Mouse (Mus musculus) forebrain, embryonic 12.5 days (tissue): ENCODE results near the gene Nsun5. TPM values are rescaled to one million over a fixed set of nuclear protein-coding genes. Genes with fewer than 3 reads are reported as not detected.
A peak's percentile ranks its signal among the peaks of the same experiment; 100 is the strongest.
"Not testable (repeated sequence)": the region's sequence is repeated elsewhere in the genome, so short reads cannot be mapped to it uniquely, and the experiment has no call there.

Experiments used
- ATAC-seq: fragments of 200-750 bp; cut with Nextera tagmentation; 2 replicates; pipeline ENCODE4 v1.8.0; 2017; ENCODE audit warnings: moderate TSS enrichment; ENCODE audit not compliant: low FRiP score
- H3K27ac ChIP-seq: fragments of 300-500 bp; sonication (generic); 2 replicates; pipeline ENCODE4 v1.5.1; 2016; ENCODE audit warnings: mild to moderate bottlenecking
- H3K27me3 ChIP-seq: fragments of 300-500 bp; sonication (generic); 2 replicates; pipeline ENCODE4 v1.6.1; 2016; ENCODE audit warnings: mild to moderate bottlenecking
- H3K36me3 ChIP-seq: fragments of 300-500 bp; sonication (generic); replicated peaks from 2 replicates; pipeline ENCODE4 v1.6.1; 2016; ENCODE audit warnings: mild to moderate bottlenecking
- H3K4me1 ChIP-seq: fragments of 300-500 bp; sonication (generic); 2 replicates; pipeline ENCODE4 v1.6.1; 2016
- H3K4me2 ChIP-seq: fragments of 300-500 bp; sonication (generic); 2 replicates; pipeline ENCODE4 v1.6.1; 2016; ENCODE audit warnings: mild to moderate bottlenecking, moderate library complexity
- H3K4me3 ChIP-seq: fragments of 300-500 bp; sonication (generic); replicated peaks from 2 replicates; pipeline ENCODE4 v1.5.1; 2016; ENCODE audit warnings: mild to moderate bottlenecking
- H3K9ac ChIP-seq: fragments of 300-500 bp; sonication (generic); 2 replicates; pipeline ENCODE4 v1.6.1; 2016; ENCODE audit warnings: mild to moderate bottlenecking
- H3K9me3 ChIP-seq: fragments of 300-500 bp; sonication (generic); 2 replicates; pipeline ENCODE4 v1.6.1; 2016
- WGBS: fragments of 180-500 bp; shearing (Covaris S2); methylation state at CpG from one replicate; pipeline ENCODE4 v1.1.7; 2016; 5-methylcytosine and 5-hydroxymethylcytosine counted together
- polyA plus RNA-seq: library from polyadenylated mRNA; unstranded; fragments of >200 nt; fragmentation: Nextera tagmentation; extraction: Ambion mirVana; gene quantifications from 2 replicates; pipeline ENCODE4 v1.2.1, GENCODE M21; 2016

Gene Nsun5
- polyA plus RNA-seq, 1 experiment from 2014 or later: 35.6 TPM

DNA sequence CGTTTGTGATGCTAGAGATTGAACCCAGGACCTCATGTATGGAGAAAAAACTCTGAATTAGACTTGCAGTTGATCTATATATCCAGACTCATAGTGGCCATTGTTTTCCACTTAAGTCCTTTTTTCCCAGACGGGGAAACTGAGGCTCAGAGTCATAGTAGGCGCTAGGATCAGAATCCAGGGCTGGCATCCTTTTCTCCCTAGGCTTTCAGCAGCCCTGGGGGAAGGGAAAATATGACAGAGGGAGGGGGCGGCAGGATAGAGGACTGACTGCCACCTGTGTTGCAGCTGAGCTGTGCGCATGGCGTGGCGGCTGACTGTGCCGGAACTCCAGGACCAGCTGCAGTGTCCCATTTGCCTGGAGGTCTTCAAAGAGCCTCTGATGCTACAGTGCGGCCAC, 16.8 kb upstream of the Nsun5 start, which contains the start of gene Trim50:
Gene Trim50, plus strand, starts transcription at position 301 of the 400 bp plus-strand sequence.
- Histone ChIP-seq H3K4me2 (peak within 1 kb of the TSS; percentile 10; the same call in 1 of the 2 replicates), H3K4me3 (no peak within 1 kb of the TSS), H3K36me3 (no peaks in the 10 kb centered on the region), H3K9me3 (peaks cover 12% of the 10 kb centered on the region), H3K27me3 (peaks cover 18% of the 10 kb centered on the region), H3K27ac (no peak within 1 kb of the TSS), H3K9ac (no peak within 1 kb of the TSS), H3K4me1 (no peaks in the 10 kb centered on the region)
- 56% methylated on average over 9 of the region's 9 CpGs for WGBS
- no peak for ATAC-seq

GRCm38 (mm10) chr5:135353564-135353963, 16.2 kb upstream of the Nsun5 start:
- no peak overlapping the region for H3K9ac ChIP-seq
- H3K4me1 ChIP-seq: no peaks in the 10 kb centered on the region
- peak overlapping the region; percentile 10; the same call in 1 of the 2 replicates for H3K4me2 ChIP-seq
- peaks cover 12% of the 10 kb centered on the region for H3K9me3 ChIP-seq
- H3K4me3 ChIP-seq: no peak overlapping the region
- H3K27ac ChIP-seq: no peak overlapping the region
- ATAC-seq: no peak
- peaks cover 18% of the 10 kb centered on the region for H3K27me3 ChIP-seq
- H3K36me3 ChIP-seq: no peaks in the 10 kb centered on the region
- WGBS: 18% methylated on average over 20 of the region's 20 CpGs

GRCm38 (mm10) chr5:135356090-135356489, 13.7 kb upstream of the Nsun5 start:
- H3K9ac ChIP-seq: no peak overlapping the region
- no peak overlapping the region for H3K27ac ChIP-seq
- H3K4me1 ChIP-seq: no peaks in the 10 kb centered on the region
- H3K36me3 ChIP-seq: no peaks in the 10 kb centered on the region
- no peak overlapping the region for H3K4me3 ChIP-seq
- WGBS: 82% methylated on average over 1 of the region's 1 CpGs
- H3K9me3 ChIP-seq: peaks cover 4% of the 10 kb centered on the region
- no peak overlapping the region for H3K4me2 ChIP-seq
- peaks cover 18% of the 10 kb centered on the region for H3K27me3 ChIP-seq
- no peak for ATAC-seq

- no peak overlapping the region for H3K4me2 ChIP-seq
- H3K4me3 ChIP-seq: no peak overlapping the region
- no peak for ATAC-seq
- H3K36me3 ChIP-seq: no peaks in the 10 kb centered on the region
- peaks cover 4% of the 10 kb centered on the region for H3K9me3 ChIP-seq
- peaks cover 17% of the 10 kb centered on the region for H3K27me3 ChIP-seq
- no peaks in the 10 kb centered on the region for H3K4me1 ChIP-seq
- 89% methylated on average over 2 of the region's 2 CpGs for WGBS
- H3K27ac ChIP-seq: no peak overlapping the region
- H3K9ac ChIP-seq: no peak overlapping the region
These were observed 12.2 kb upstream of the Nsun5 start for GRCm38 (mm10) chr5:135357556-135357955.

GRCm38 (mm10) chr5:135359772-135360171, 10.0 kb upstream of the Nsun5 start:
- ATAC-seq: no peak
- Histone ChIP-seq H3K4me2 (no peak overlapping the region), H3K27me3 (peaks cover 2% of the 10 kb centered on the region; the same call in 1 of the 2 replicates), H3K9me3 (peaks cover 4% of the 10 kb centered on the region), H3K4me1 (no peaks in the 10 kb centered on the region), H3K9ac (no peak overlapping the region), H3K36me3 (no peaks in the 10 kb centered on the region), H3K27ac (no peak overlapping the region), H3K4me3 (no peak overlapping the region)
- 83% methylated on average over 2 of the region's 2 CpGs for WGBS

DNA sequence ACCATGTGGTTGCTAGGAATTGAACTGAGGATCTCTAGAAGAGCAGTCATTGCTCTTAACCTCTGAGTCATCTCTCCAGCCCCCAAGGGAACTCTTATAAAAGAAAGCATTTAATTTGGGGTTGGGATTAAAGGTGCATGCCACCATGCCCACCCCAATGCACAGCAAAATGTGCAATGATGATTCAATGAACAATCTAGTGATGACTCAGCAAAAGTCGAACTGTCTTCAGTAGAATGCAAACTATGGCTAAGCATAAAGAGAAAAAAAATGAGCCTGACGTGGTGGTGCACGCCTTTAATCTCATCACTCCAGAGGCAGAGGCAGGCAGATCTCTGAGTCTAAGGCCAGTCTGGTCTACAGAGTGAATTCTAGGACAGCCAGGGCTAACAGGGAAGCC, 7.2 kb upstream of the Nsun5 start:
- no peaks in the 10 kb centered on the region for H3K36me3 ChIP-seq
- H3K4me3 ChIP-seq: no peak overlapping the region
- no peak overlapping the region for H3K4me2 ChIP-seq
- H3K27me3 ChIP-seq: peaks cover 7% of the 10 kb centered on the region; the same call in 1 of the 2 replicates
- H3K9ac ChIP-seq: no peak overlapping the region
- WGBS: 94% methylated on average over 3 of the region's 3 CpGs
- H3K4me1 ChIP-seq: no peaks in the 10 kb centered on the region
- no peak for ATAC-seq
- no peak overlapping the region for H3K27ac ChIP-seq
- H3K9me3 ChIP-seq: peaks cover 2% of the 10 kb centered on the region

DNA sequence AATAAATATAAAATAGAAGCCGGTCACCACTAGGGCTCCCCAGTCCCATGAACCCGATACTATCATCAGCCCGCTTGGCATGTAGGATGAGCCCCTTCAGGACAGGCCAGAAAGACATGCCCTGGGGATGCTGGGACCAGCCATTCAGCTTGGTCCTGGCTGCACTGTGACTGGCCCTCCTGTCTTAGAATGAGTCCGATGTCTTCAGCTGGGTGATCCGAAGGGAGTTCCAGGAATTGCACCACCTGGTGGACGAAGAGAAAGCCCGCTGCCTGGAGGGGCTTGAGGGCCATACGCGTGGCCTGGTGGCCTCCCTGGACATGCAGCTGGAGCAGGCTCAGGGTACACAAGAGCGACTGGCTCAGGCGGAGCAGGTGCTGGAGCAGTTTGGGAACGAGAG, 6.2 kb upstream of the Nsun5 start:
- WGBS: 24% methylated on average over 12 of the region's 12 CpGs
- Histone ChIP-seq H3K9me3 (no peaks in the 10 kb centered on the region), H3K4me2 (no peak overlapping the region), H3K9ac (no peak overlapping the region), H3K27ac (no peak overlapping the region), H3K27me3 (peaks cover 7% of the 10 kb centered on the region; the same call in 1 of the 2 replicates), H3K36me3 (no peaks in the 10 kb centered on the region), H3K4me3 (no peak overlapping the region), H3K4me1 (no peaks in the 10 kb centered on the region)
- no peak for ATAC-seq

DNA sequence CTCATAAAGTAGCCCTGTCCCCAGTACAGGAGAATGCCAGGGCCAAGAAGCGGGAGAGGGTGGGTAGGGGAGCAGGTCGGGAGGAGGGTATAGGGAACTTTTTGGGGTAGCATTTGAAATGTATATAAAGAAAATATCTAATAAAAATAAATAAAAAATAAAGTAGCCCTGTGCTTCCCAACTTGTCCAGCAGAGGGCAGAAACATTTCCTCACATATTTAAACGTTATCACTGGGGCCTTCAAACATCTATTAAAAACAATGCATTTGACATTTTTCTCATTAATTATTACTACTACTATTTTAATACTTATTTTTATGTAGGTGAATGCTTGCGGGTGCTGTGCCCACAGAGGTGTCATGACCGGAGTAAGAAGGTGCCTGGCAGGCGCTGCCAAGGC, 1.9 kb upstream of the Nsun5 start:
- Histone ChIP-seq H3K36me3 (peaks cover 14% of the 10 kb centered on the region), H3K27me3 (peaks cover 7% of the 10 kb centered on the region; the same call in 1 of the 2 replicates), H3K9me3 (no peaks in the 10 kb centered on the region), H3K4me2 (no peak overlapping the region), H3K4me1 (peaks cover 18% of the 10 kb centered on the region), H3K9ac (no peak overlapping the region), H3K27ac (no peak overlapping the region), H3K4me3 (no peak overlapping the region)
- 53% methylated on average over 6 of the region's 6 CpGs for WGBS
- ATAC-seq: no peak

GRCm38 (mm10) chr5:135368312-135368711, 1.4 kb upstream of the Nsun5 start:
- Histone ChIP-seq H3K4me2 (no peak overlapping the region), H3K9me3 (no peaks in the 10 kb centered on the region), H3K36me3 (peaks cover 17% of the 10 kb centered on the region), H3K9ac (no peak overlapping the region), H3K27ac (no peak overlapping the region), H3K4me3 (no peak overlapping the region), H3K27me3 (peaks cover 7% of the 10 kb centered on the region; the same call in 1 of the 2 replicates), H3K4me1 (peaks cover 18% of the 10 kb centered on the region)
- WGBS: 80% methylated on average over 6 of the region's 6 CpGs
- no peak for ATAC-seq

- peaks cover 18% of the 10 kb centered on the region for H3K4me1 ChIP-seq
- peak overlapping the region; percentile 90; the same call in 1 of the 2 replicates for H3K9ac ChIP-seq
- 60% methylated on average over 9 of the region's 9 CpGs for WGBS
- H3K4me2 ChIP-seq: peak overlapping the region; percentile 94
- ATAC-seq, H3K27me3 ChIP-seq, H3K27ac ChIP-seq, H3K9me3 ChIP-seq: not testable (repeated sequence)
- peaks cover 26% of the 10 kb centered on the region for H3K36me3 ChIP-seq
- H3K4me3 ChIP-seq: peak overlapping the region; percentile 97
These were observed 557 bp upstream of the Nsun5 start for GRCm38 (mm10) chr5:135369196-135369595.

GRCm38 (mm10) chr5:135371195-135371594, 1.4 kb downstream of the Nsun5 start:
- 94% methylated on average over 13 of the region's 13 CpGs for WGBS
- peaks cover 46% of the 10 kb centered on the region for H3K36me3 ChIP-seq
- ATAC-seq: no peak
- peaks cover 18% of the 10 kb centered on the region for H3K4me1 ChIP-seq
- H3K4me3 ChIP-seq: no peak overlapping the region
- H3K9me3 ChIP-seq: no peaks in the 10 kb centered on the region
- no peak overlapping the region for H3K9ac ChIP-seq
- H3K27me3 ChIP-seq: no peaks in the 10 kb centered on the region
- no peak overlapping the region for H3K27ac ChIP-seq
- peak overlapping the region; percentile 94 for H3K4me2 ChIP-seq

GRCm38 (mm10) chr5:135373601-135374000, 3.8 kb downstream of the Nsun5 start:
- Histone ChIP-seq H3K9ac (no peak overlapping the region), H3K4me2 (no peak overlapping the region), H3K36me3 (peaks cover 70% of the 10 kb centered on the region), H3K27me3 (no peaks in the 10 kb centered on the region), H3K27ac (no peak overlapping the region), H3K9me3 (no peaks in the 10 kb centered on the region), H3K4me1 (peaks cover 18% of the 10 kb centered on the region), H3K4me3 (no peak overlapping the region)
- ATAC-seq: no peak
- 98% methylated on average over 5 of the region's 5 CpGs for WGBS

DNA sequence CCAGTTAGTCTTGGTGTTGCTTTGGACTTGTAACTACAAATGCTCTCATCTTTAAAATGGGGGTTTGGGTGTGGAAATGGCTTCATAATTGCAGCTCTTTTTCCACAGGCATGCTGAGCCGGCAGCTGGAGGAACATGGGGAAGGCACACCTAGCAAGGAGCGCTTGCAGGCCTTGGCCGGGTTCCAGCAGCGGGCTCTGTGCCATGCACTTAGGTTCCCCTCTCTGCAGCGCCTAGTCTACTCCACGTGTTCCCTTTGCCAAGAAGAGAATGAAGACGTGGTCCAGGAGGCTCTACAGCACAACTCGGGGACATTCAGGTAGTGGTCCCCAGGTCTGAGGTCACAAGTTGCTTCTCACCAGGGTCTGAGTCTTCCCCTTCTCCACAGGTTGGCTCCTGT, 5.4 kb downstream of the Nsun5 start:
- no peak overlapping the region for H3K9ac ChIP-seq
- peaks cover 11% of the 10 kb centered on the region for H3K4me1 ChIP-seq
- H3K36me3 ChIP-seq: peaks cover 86% of the 10 kb centered on the region
- H3K4me3 ChIP-seq: no peak overlapping the region
- no peaks in the 10 kb centered on the region for H3K27me3 ChIP-seq
- no peak for ATAC-seq
- no peaks in the 10 kb centered on the region for H3K9me3 ChIP-seq
- WGBS: 87% methylated on average over 8 of the region's 8 CpGs
- no peak overlapping the region for H3K4me2 ChIP-seq
- no peak overlapping the region for H3K27ac ChIP-seq
